Mouse (Mus musculus): ENCODE results near the gene Hyal1.
"Not testable (repeated sequence)": the region's sequence is repeated elsewhere in the genome, so short reads cannot be mapped to it uniquely, and the experiment has no call there.

The Hyal1 gene

GRCm38 (mm10) chr9:107573774-107574173, 3.0 kb upstream of the Hyal1 start:
- DNase-seq, result not testable (repeated sequence)

- DNase-seq, result no peak
Observed at GRCm38 (mm10) chr9:107575579-107576356, 959 bp upstream of the Hyal1 start.

- no peak for DNase-seq
Observed at GRCm38 (mm10) chr9:107577871-107578270, 1.1 kb downstream of the Hyal1 start.

GRCm38 (mm10) chr9:107578587-107578986, 1.9 kb downstream of the Hyal1 start, which contains the start of gene Naa80:
Gene Naa80, plus strand, starts transcription at chr9:107578887.
- DNase-seq, result no peak

GRCm38 (mm10) chr9:107579023-107579900, 2.5 kb downstream of the Hyal1 start:
- DNase-seq, result no peak

- peak; percentile 98 for DNase-seq
Observed at GRCm38 (mm10) chr9:107580501-107581317, 4.0 kb downstream of the Hyal1 start, which contains the start of gene Hyal3. Gene Hyal3, plus strand, starts transcription at chr9:107580818.

GRCm38 (mm10) chr9:107581584-107581983, 4.9 kb downstream of the Hyal1 start:
- DNase-seq, result no peak

- no peak for DNase-seq
Observed at GRCm38 (mm10) chr9:107582509-107583062, 5.9 kb downstream of the Hyal1 start.

- no peak for DNase-seq
Observed at GRCm38 (mm10) chr9:107583174-107583573, 6.4 kb downstream of the Hyal1 start.

- DNase-seq, result no peak
Observed at GRCm38 (mm10) chr9:107586504-107586903, 9.8 kb downstream of the Hyal1 start.

- peak; percentile 100 for DNase-seq
Observed at GRCm38 (mm10) chr9:107586974-107587832, 10.5 kb downstream of the Hyal1 start, which contains the start of gene Ifrd2. Gene Ifrd2, plus strand, starts transcription at chr9:107587642.

- peak; percentile 66 for DNase-seq
Observed at GRCm38 (mm10) chr9:107587833-107588639, 11.3 kb downstream of the Hyal1 start.

- peak; percentile 81 for DNase-seq
Observed at GRCm38 (mm10) chr9:107590058-107590772, 13.5 kb downstream of the Hyal1 start.

- DNase-seq, result no peak
Observed at GRCm38 (mm10) chr9:107590773-107591060, 14.0 kb downstream of the Hyal1 start.

GRCm38 (mm10) chr9:107593101-107593976, 16.6 kb downstream of the Hyal1 start:
- DNase-seq, result no peak

GRCm38 (mm10) chr9:107594281-107595062, 17.7 kb downstream of the Hyal1 start:
- no peak for DNase-seq

- peak; percentile 47 for DNase-seq
Observed at GRCm38 (mm10) chr9:107596619-107597569, 20.2 kb downstream of the Hyal1 start.

Measured in lung, postnatal 10 days (tissue).